Mouse (Mus musculus): ENCODE data around the gene Naa60. TPM values are rescaled to one million over a fixed set of nuclear protein-coding genes. Genes with fewer than 3 reads are reported as not detected.
"Not testable (repeated sequence)": the region's sequence is repeated elsewhere in the genome, so short reads cannot be mapped to it uniquely, and the experiment has no call there.

Gene Naa60
- polyA plus RNA-seq, 1 experiment from 2014 or later: 42.6 TPM

- Histone ChIP-seq H3K4me1 (ENCODE audit: insufficient read depth, low read depth, low read length) (peaks cover 6% of the 10 kb centered on the region; the same call in 1 of the 2 replicates), H3K27me3 (replicated peaks; ENCODE audit: insufficient read depth, low read length) (no peaks in the 10 kb centered on the region), H3K4me2 (replicated peaks; ENCODE audit: low read depth, low read length) (no peak overlapping the region), H3K4me3 (ENCODE audit: low read depth, low read length) (no peak overlapping the region), H3K9me3 (ENCODE audit: low read length) (no peaks in the 10 kb centered on the region), H3K9ac (replicated peaks; ENCODE audit: low read depth) (no peak overlapping the region), H3K36me3 (ENCODE audit: insufficient read depth, low read length) (no peaks in the 10 kb centered on the region), H3K27ac (ENCODE audit: low read length) (no peak overlapping the region)
- ATAC-seq (no peak), DNase-seq (ENCODE audit: low spot score) (no peak)
- no peak for TF ChIP-seq EP300 (IDR thresholded peaks at IDR 0.05)
- 22% methylated on average over 4 of the region's 4 CpGs for WGBS
Observed at GRCm38 (mm10) chr16:3842989-3843388, 29.2 kb upstream of the Naa60 start.

- Histone ChIP-seq H3K36me3 (ENCODE audit: insufficient read depth, low read length) (no peaks in the 10 kb centered on the region), H3K27me3 (replicated peaks; ENCODE audit: insufficient read depth, low read length) (no peaks in the 10 kb centered on the region)
Observed at GRCm38 (mm10) chr16:3843796-3844195, 28.4 kb upstream of the Naa60 start.

GRCm38 (mm10) chr16:3846711-3847518, 25.3 kb upstream of the Naa60 start, which contains the start of gene Zfp174:
Gene Zfp174, plus strand, starts transcription at chr16:3847268.
- H3K4me1 ChIP-seq (ENCODE audit: insufficient read depth, low read depth, low read length): peaks cover 6% of the 10 kb centered on the region; the same call in 1 of the 2 replicates
- ATAC-seq (peak; percentile 100), DNase-seq (ENCODE audit: low spot score) (peak; percentile 99)
- no peaks in the 10 kb centered on the region for H3K9me3 ChIP-seq (ENCODE audit: low read length)
- H3K4me3 ChIP-seq (ENCODE audit: low read depth, low read length): peak within 1 kb of the TSS; percentile 62
- peak within 1 kb of the TSS; percentile 70 for H3K4me2 ChIP-seq (replicated peaks; ENCODE audit: low read depth, low read length)
- peak within 1 kb of the TSS; percentile 59; the same call in 1 of the 2 replicates for H3K27ac ChIP-seq (ENCODE audit: low read length)
- H3K9ac ChIP-seq (replicated peaks; ENCODE audit: low read depth): peak within 1 kb of the TSS; percentile 75
- WGBS: 2% methylated on average over 38 of the region's 38 CpGs
- no peaks in the 10 kb centered on the region for H3K36me3 ChIP-seq (ENCODE audit: insufficient read depth, low read length)
- H3K27me3 ChIP-seq (replicated peaks; ENCODE audit: insufficient read depth, low read length): no peaks in the 10 kb centered on the region
- TF ChIP-seq EP300 (IDR thresholded peaks at IDR 0.05) (no peak), CTCF (IDR thresholded peaks at IDR 0.05) (peak; percentile 36)

More at GRCm38 (mm10) chr16:3843796-3844195, 28.4 kb upstream of the Naa60 start:
- Histone ChIP-seq H3K27ac (ENCODE audit: low read length) (no peak overlapping the region), H3K9ac (replicated peaks; ENCODE audit: low read depth) (no peak overlapping the region), H3K4me3 (ENCODE audit: low read depth, low read length) (no peak overlapping the region), H3K4me2 (replicated peaks; ENCODE audit: low read depth, low read length) (no peak overlapping the region), H3K4me1 (ENCODE audit: insufficient read depth, low read depth, low read length) (peaks cover 6% of the 10 kb centered on the region; the same call in 1 of the 2 replicates), H3K9me3 (ENCODE audit: low read length) (no peaks in the 10 kb centered on the region)
- 64% methylated on average over 1 of the region's 1 CpGs for WGBS
- ATAC-seq (no peak), DNase-seq (ENCODE audit: low spot score) (no peak)
- no peak for TF ChIP-seq EP300 (IDR thresholded peaks at IDR 0.05)
- no peak for TF ChIP-seq CTCF (IDR thresholded peaks at IDR 0.05)

- TF ChIP-seq EP300 (IDR thresholded peaks at IDR 0.05): no peak
- no peak for TF ChIP-seq CTCF (IDR thresholded peaks at IDR 0.05)
- Histone ChIP-seq H3K4me1 (ENCODE audit: insufficient read depth, low read depth, low read length) (peaks cover 6% of the 10 kb centered on the region; the same call in 1 of the 2 replicates), H3K4me2 (replicated peaks; ENCODE audit: low read depth, low read length) (peak overlapping the region; percentile 70; the same call in 1 of the 2 replicates), H3K4me3 (ENCODE audit: low read depth, low read length) (peak overlapping the region; percentile 62; the same call in 1 of the 2 replicates), H3K27me3 (replicated peaks; ENCODE audit: insufficient read depth, low read length) (no peaks in the 10 kb centered on the region), H3K9ac (replicated peaks; ENCODE audit: low read depth) (no peak overlapping the region), H3K9me3 (ENCODE audit: low read length) (no peaks in the 10 kb centered on the region), H3K36me3 (ENCODE audit: insufficient read depth, low read length) (no peaks in the 10 kb centered on the region), H3K27ac (ENCODE audit: low read length) (no peak overlapping the region)
- WGBS: 60% methylated on average over 4 of the region's 4 CpGs
- ATAC-seq (no peak), DNase-seq (ENCODE audit: low spot score) (peak; percentile 11)
Observed at GRCm38 (mm10) chr16:3847871-3848270, 24.3 kb upstream of the Naa60 start.

GRCm38 (mm10) chr16:3848416-3848815, 23.8 kb upstream of the Naa60 start:
- H3K4me2 ChIP-seq (replicated peaks; ENCODE audit: low read depth, low read length): no peak overlapping the region
- H3K36me3 ChIP-seq (ENCODE audit: insufficient read depth, low read length): no peaks in the 10 kb centered on the region
- TF ChIP-seq EP300 (IDR thresholded peaks at IDR 0.05) (no peak), CTCF (IDR thresholded peaks at IDR 0.05) (peak; percentile 29)
- no peaks in the 10 kb centered on the region for H3K9me3 ChIP-seq (ENCODE audit: low read length)
- H3K4me1 ChIP-seq (ENCODE audit: insufficient read depth, low read depth, low read length): peaks cover 6% of the 10 kb centered on the region; the same call in 1 of the 2 replicates
- H3K4me3 ChIP-seq (ENCODE audit: low read depth, low read length): no peak overlapping the region
- DNase-seq (ENCODE audit: low spot score) (no peak), ATAC-seq (no peak)
- no peak overlapping the region for H3K9ac ChIP-seq (replicated peaks; ENCODE audit: low read depth)
- WGBS: 68% methylated on average over 3 of the region's 3 CpGs
- H3K27ac ChIP-seq (ENCODE audit: low read length): no peak overlapping the region
- H3K27me3 ChIP-seq (replicated peaks; ENCODE audit: insufficient read depth, low read length): no peaks in the 10 kb centered on the region

- not testable (repeated sequence) for H3K27me3 ChIP-seq (replicated peaks; ENCODE audit: insufficient read depth, low read length); H3K9me3 ChIP-seq (ENCODE audit: low read length); DNase-seq (ENCODE audit: low spot score); H3K4me3 ChIP-seq (ENCODE audit: low read depth, low read length); H3K9ac ChIP-seq (replicated peaks; ENCODE audit: low read depth); H3K4me2 ChIP-seq (replicated peaks; ENCODE audit: low read depth, low read length); ATAC-seq; H3K27ac ChIP-seq (ENCODE audit: low read length); H3K4me1 ChIP-seq (ENCODE audit: insufficient read depth, low read depth, low read length); H3K36me3 ChIP-seq (ENCODE audit: insufficient read depth, low read length)
- 88% methylated on average over 8 of the region's 13 CpGs for WGBS
Observed at GRCm38 (mm10) chr16:3851301-3851700, 20.9 kb upstream of the Naa60 start.
